Mouse (Mus musculus) MEL (cell line): ENCODE results near the gene Top2a. TPM values are rescaled to one million over a fixed set of nuclear protein-coding genes. Genes with fewer than 3 reads are reported as not detected.
A peak's percentile ranks its signal among the peaks of the same experiment; 100 is the strongest.

ENCODE experiments used
- DNase-seq: peaks from one replicate; pipeline ENCODE4 v3.0.0; 2011; ENCODE audit warnings: low read depth, low spot score
- H3K27ac ChIP-seq: 2 replicates; pipeline ENCODE4 v1.5.1; 2012; ENCODE audit warnings: low read depth, mild to moderate bottlenecking, control low read depth, low read length, moderate library complexity; ENCODE audit not compliant: control insufficient read depth
- H3K27me3 ChIP-seq, 2 experiments: fragments of 150-350 bp in 1 of 2; sonication (generic) in 1 of 2; 2 replicates each; pipeline ENCODE4 v1.6.1; 2012; ENCODE audit warnings: low read length in 2 of 2, mild to moderate bottlenecking in 2 of 2, improper control_type of control experiment in 1 of 2, moderate library complexity in 1 of 2; ENCODE audit not compliant: insufficient read depth in 2 of 2, control insufficient read depth in 1 of 2
- H3K36me3 ChIP-seq, 2 experiments: 2 replicates each; pipeline ENCODE4 v1.6.1; 2012 to 2014; ENCODE audit warnings: low read length in 2 of 2, improper control_type of control experiment in 1 of 2, inconsistent platforms in 1 of 2, mild to moderate bottlenecking in 1 of 2; ENCODE audit not compliant: insufficient read depth in 2 of 2, control insufficient read depth in 1 of 2
- H3K4me1 ChIP-seq, 2 experiments: fragments of 150-350 bp in 1 of 2; sonication (generic) in 1 of 2; 2 replicates each; pipeline ENCODE4 v1.6.1; 2012; ENCODE audit warnings: low read length in 2 of 2, improper control_type of control experiment in 1 of 2, mild to moderate bottlenecking in 1 of 2; ENCODE audit not compliant: insufficient read depth in 2 of 2, control insufficient read depth in 1 of 2
- H3K4me3 ChIP-seq, 2 experiments: fragments of 150-350 bp in 1 of 2; sonication (generic) in 1 of 2; 2 replicates each; pipeline ENCODE4 v1.5.1; 2012; ENCODE audit warnings: low read depth in 2 of 2, low read length in 2 of 2, mild to moderate bottlenecking in 2 of 2, moderate library complexity in 2 of 2, control low read depth in 1 of 2, improper control_type of control experiment in 1 of 2; ENCODE audit not compliant: control insufficient read depth in 1 of 2, insufficient read depth in 1 of 2
- H3K79me2 ChIP-seq: 2 replicates; pipeline ENCODE4 v1.6.1; 2012; ENCODE audit warnings: mild to moderate bottlenecking, low read length, moderate library complexity; ENCODE audit not compliant: control insufficient read depth, poor library complexity, insufficient read depth
- H3K9ac ChIP-seq: 2 replicates; pipeline ENCODE4 v1.6.1; 2012; ENCODE audit warnings: low read depth, mild to moderate bottlenecking, control low read depth, low read length, moderate library complexity; ENCODE audit not compliant: control insufficient read depth, poor library complexity, severe bottlenecking
- H3K9me3 ChIP-seq: fragments of 150-350 bp; sonication (generic); replicated peaks from 2 replicates; pipeline ENCODE4 v1.6.1; 2012; ENCODE audit warnings: mild to moderate bottlenecking, low read length, improper control_type of control experiment, moderate library complexity; ENCODE audit not compliant: insufficient read depth
- BHLHE40 ChIP-seq: IDR thresholded peaks from 2 replicates; pipeline ENCODE4 v1.6.1; 2012; ENCODE audit warnings: low read depth, mild to moderate bottlenecking, inconsistent platforms, low read length, improper control_type of control experiment, borderline replicate concordance
- CHD1 ChIP-seq: IDR thresholded peaks from 2 replicates; pipeline ENCODE4 v1.6.1; 2012; ENCODE audit warnings: low read depth, mild to moderate bottlenecking, inconsistent platforms, low read length, improper control_type of control experiment
- CHD2 ChIP-seq: IDR thresholded peaks from 2 replicates; pipeline ENCODE4 v1.6.1; 2011; ENCODE audit warnings: low read length, improper control_type of control experiment
- CTCF ChIP-seq, 3 experiments: IDR thresholded peaks in 2 of 3; conservative IDR thresholded peaks in 1 of 3; 2 replicates each; pipeline ENCODE4 v1.5.1; 2011 to 2012; ENCODE audit warnings: low read length in 3 of 3, low read depth in 2 of 3, mild to moderate bottlenecking in 2 of 3, improper control_type of control experiment in 1 of 3, inconsistent platforms in 1 of 3, mixed read lengths in 1 of 3, moderate library complexity in 1 of 3; ENCODE audit not compliant: control insufficient read depth in 1 of 3, insufficient read depth in 1 of 3, poor library complexity in 1 of 3, severe bottlenecking in 1 of 3
- E2F4 ChIP-seq: IDR thresholded peaks from 2 replicates; pipeline ENCODE4 v1.6.1; 2011; ENCODE audit warnings: low read depth, low read length, improper control_type of control experiment, borderline replicate concordance
- ELF1 ChIP-seq: IDR thresholded peaks from 2 replicates; pipeline ENCODE4 v1.6.1; 2014; ENCODE audit warnings: low read depth, mild to moderate bottlenecking, inconsistent platforms, low read length, improper control_type of control experiment, moderate library complexity
- ETS1 ChIP-seq: IDR thresholded peaks from 2 replicates; pipeline ENCODE4 v1.6.1; 2012; ENCODE audit warnings: low read depth, mild to moderate bottlenecking, inconsistent platforms, low read length, improper control_type of control experiment, moderate library complexity
- GABPA ChIP-seq: IDR thresholded peaks from 2 replicates; pipeline ENCODE4 v1.6.1; 2012; ENCODE audit warnings: low read depth, mild to moderate bottlenecking, inconsistent platforms, low read length, improper control_type of control experiment, moderate library complexity
- GATA1 ChIP-seq: IDR thresholded peaks from 2 replicates; pipeline ENCODE4 v1.6.1; 2011; ENCODE audit warnings: low read depth, low read length, improper control_type of control experiment
- HCFC1 ChIP-seq: IDR thresholded peaks from 2 replicates; pipeline ENCODE4 v1.6.1; 2012; ENCODE audit warnings: low read depth, mild to moderate bottlenecking, inconsistent platforms, low read length, improper control_type of control experiment, moderate library complexity
- JUND ChIP-seq: IDR thresholded peaks from 2 replicates; pipeline ENCODE4 v1.6.1; 2011; ENCODE audit warnings: low read depth, mild to moderate bottlenecking, improper control_type of control experiment, low read length
- KAT2A ChIP-seq: conservative IDR thresholded peaks from 2 replicates; pipeline ENCODE4 v1.6.1; 2012; ENCODE audit warnings: low read depth, low read length, improper control_type of control experiment, inconsistent platforms
- MAFK ChIP-seq: IDR thresholded peaks from 2 replicates; pipeline ENCODE4 v1.6.1; 2011; ENCODE audit warnings: low read depth, mild to moderate bottlenecking, low read length, improper control_type of control experiment, borderline replicate concordance
- MAX ChIP-seq: IDR thresholded peaks from 2 replicates; pipeline ENCODE4 v1.6.1; 2011; ENCODE audit warnings: low read length, improper control_type of control experiment
- MAZ ChIP-seq: IDR thresholded peaks from 2 replicates; pipeline ENCODE4 v1.6.1; 2012; ENCODE audit warnings: low read depth, mild to moderate bottlenecking, inconsistent platforms, low read length, improper control_type of control experiment
- MEF2A ChIP-seq: IDR thresholded peaks from 2 replicates; pipeline ENCODE4 v1.6.1; 2014; ENCODE audit warnings: low read depth, mild to moderate bottlenecking, inconsistent platforms, low read length, improper control_type of control experiment; ENCODE audit not compliant: poor library complexity, insufficient replicate concordance, severe bottlenecking; ENCODE audit errors: extremely low read depth
- MXI1 ChIP-seq: IDR thresholded peaks from 2 replicates; pipeline ENCODE4 v1.6.1; 2011; ENCODE audit warnings: mild to moderate bottlenecking, low read depth, low read length, improper control_type of control experiment
- MYC ChIP-seq: IDR thresholded peaks from 2 replicates; pipeline ENCODE4 v1.6.1; 2011; ENCODE audit warnings: low read depth, mild to moderate bottlenecking, low read length, improper control_type of control experiment, moderate library complexity
- NELFE ChIP-seq: IDR thresholded peaks from 2 replicates; pipeline ENCODE4 v1.6.1; 2011; ENCODE audit warnings: low read depth, low read length, improper control_type of control experiment
- NRF1 ChIP-seq: IDR thresholded peaks from 2 replicates; pipeline ENCODE4 v1.6.1; 2014; ENCODE audit warnings: low read depth, mild to moderate bottlenecking, inconsistent platforms, low read length, improper control_type of control experiment, moderate library complexity; ENCODE audit not compliant: poor library complexity, insufficient read depth, severe bottlenecking
- POLR2A ChIP-seq, 2 experiments: IDR thresholded peaks; 2 replicates each; pipeline ENCODE4 v1.6.1; 2011 to 2012; ENCODE audit warnings: low read length in 2 of 2, mild to moderate bottlenecking in 2 of 2, control low read depth in 1 of 2, improper control_type of control experiment in 1 of 2, low read depth in 1 of 2, moderate library complexity in 1 of 2; ENCODE audit not compliant: control insufficient read depth in 1 of 2, insufficient read depth in 1 of 2, poor library complexity in 1 of 2
- POLR2AphosphoS2 ChIP-seq: IDR thresholded peaks from 2 replicates; pipeline ENCODE4 v1.6.1; 2011; ENCODE audit warnings: low read length, improper control_type of control experiment
- POLR2AphosphoS5 ChIP-seq: IDR thresholded peaks from 2 replicates; pipeline ENCODE4 v1.6.1; 2012; ENCODE audit warnings: low read depth, borderline replicate concordance, mild to moderate bottlenecking, inconsistent platforms, low read length, moderate library complexity, mixed read lengths
- RAD21 ChIP-seq: IDR thresholded peaks from 2 replicates; pipeline ENCODE4 v1.6.1; 2011; ENCODE audit warnings: mild to moderate bottlenecking, low read depth, low read length, improper control_type of control experiment
- RCOR1 ChIP-seq: IDR thresholded peaks from 2 replicates; pipeline ENCODE4 v1.6.1; 2012; ENCODE audit warnings: low read depth, mild to moderate bottlenecking, inconsistent platforms, low read length, improper control_type of control experiment
- SIN3A ChIP-seq: IDR thresholded peaks from 2 replicates; pipeline ENCODE4 v1.6.1; 2012; ENCODE audit warnings: low read length, improper control_type of control experiment, inconsistent platforms
- SMC3 ChIP-seq: IDR thresholded peaks from 2 replicates; pipeline ENCODE4 v1.6.1; 2011; ENCODE audit warnings: low read depth, low read length, improper control_type of control experiment
- TBP ChIP-seq: IDR thresholded peaks from 2 replicates; pipeline ENCODE4 v1.8.0; 2011; ENCODE audit warnings: low read depth, low read length, improper control_type of control experiment
- TCF12 ChIP-seq: IDR thresholded peaks from 2 replicates; pipeline ENCODE4 v1.6.1; 2014; ENCODE audit warnings: low read depth, mild to moderate bottlenecking, inconsistent platforms, low read length, improper control_type of control experiment, moderate library complexity
- UBTF ChIP-seq: IDR thresholded peaks from 2 replicates; pipeline ENCODE4 v1.6.1; 2012; ENCODE audit warnings: low read depth, mild to moderate bottlenecking, inconsistent platforms, low read length, improper control_type of control experiment, moderate library complexity, borderline replicate concordance; ENCODE audit not compliant: insufficient read depth
- USF1 ChIP-seq: IDR thresholded peaks from 2 replicates; pipeline ENCODE4 v1.6.1; 2014; ENCODE audit warnings: low read depth, mild to moderate bottlenecking, inconsistent platforms, low read length, improper control_type of control experiment, moderate library complexity
- USF2 ChIP-seq, 2 experiments: IDR thresholded peaks; 2 replicates each; pipeline ENCODE4 v1.6.1; 2011 to 2012; ENCODE audit warnings: improper control_type of control experiment in 2 of 2, low read length in 2 of 2, borderline replicate concordance in 1 of 2, inconsistent platforms in 1 of 2, low read depth in 1 of 2, mild to moderate bottlenecking in 1 of 2; ENCODE audit not compliant: insufficient read depth in 1 of 2
- ZC3H11A ChIP-seq: IDR thresholded peaks from 2 replicates; pipeline ENCODE4 v1.6.1; 2012; ENCODE audit warnings: low read depth, mild to moderate bottlenecking, inconsistent platforms, low read length, improper control_type of control experiment
- ZKSCAN1 ChIP-seq: IDR thresholded peaks from 2 replicates; pipeline ENCODE4 v1.6.1; 2012; ENCODE audit warnings: low read depth, mild to moderate bottlenecking, inconsistent platforms, low read length, improper control_type of control experiment, moderate library complexity
- ZNF384 ChIP-seq: IDR thresholded peaks from 2 replicates; pipeline ENCODE4 v1.6.1; 2012; ENCODE audit warnings: low read depth, mild to moderate bottlenecking, inconsistent platforms, low read length, improper control_type of control experiment
- polyA plus RNA-seq, 2 experiments: library from polyadenylated mRNA; stranded (reverse) in 1 of 2; unstranded in 1 of 2; fragments of >175 nt in 1 of 2; fragments of >200 nt in 1 of 2; gene quantifications; 2 replicates each; pipeline versions ENCODE4 v1.2.1 to v1.2.4; 2012; ENCODE audit warnings: low replicate concordance in 2 of 2, low read depth in 1 of 2; ENCODE audit not compliant: insufficient read length in 2 of 2, insufficient read depth in 1 of 2, missing spikeins in 1 of 2
- total RNA-seq: library from RNA; depleted of rRNA; stranded (reverse); fragments of 300-350 nt; gene quantifications from 2 replicates; pipeline ENCODE4 v1.2.3, GENCODE M21; 2012

Gene Top2a
- total and polyA plus RNA-seq, 3 experiments: 395 to 643 (median 443) TPM

GRCm38 (mm10) chr11:98959437-98960312, 64.3 kb downstream of the Top2a start:
- peak; percentile 99 for DNase-seq
- peaks cover 0 to 23% of the 10 kb centered on the region in 2 experiments; a peak in 2 of 4 replicates for H3K36me3 ChIP-seq
- H3K9ac ChIP-seq: peak overlapping the region; percentile 79
- peak overlapping the region; percentile 67 to 84 for H3K4me3 ChIP-seq
- no peaks in the 10 kb centered on the region for H3K27me3 ChIP-seq
- H3K79me2 ChIP-seq: peaks cover 3% of the 10 kb centered on the region
- peak overlapping the region; percentile 91 for H3K27ac ChIP-seq
- H3K9me3 ChIP-seq: no peaks in the 10 kb centered on the region
- H3K4me1 ChIP-seq: peaks cover 6 to 37% of the 10 kb centered on the region in 2 experiments
- peak; percentile 44; the same call in 1 of the 2 replicates for TF ChIP-seq MAZ
- no peak for TF ChIP-seq GABPA
- no peak for TF ChIP-seq MEF2A
- no peak for TF ChIP-seq CHD1
- no peak for TF ChIP-seq RAD21
- TF ChIP-seq ZC3H11A: no peak
- peak; percentile 85 for TF ChIP-seq HCFC1
- TF ChIP-seq UBTF: no peak
- no peak; the same call in 1 of the 2 replicates for TF ChIP-seq KAT2A
- TF ChIP-seq POLR2AphosphoS2: 0 out of 2 replicates have a peak, but pooled peaks have one; percentile 63
- TF ChIP-seq USF1: no peak
- TF ChIP-seq NELFE: peak; percentile 83
- peak; percentile 89 for TF ChIP-seq ELF1
- TF ChIP-seq MXI1: peak; percentile 89
- TF ChIP-seq USF2 (IDR thresholded peaks at IDR 0.05; ENCODE audit: borderline replicate concordance in 1 of 2, insufficient read depth in 1 of 2, low read depth in 1 of 2, low read length in 2 of 2): no peak
- no peak for TF ChIP-seq CTCF (IDR thresholded peaks at IDR 0.05 in 2 of 3, conservative IDR thresholded peaks at IDR 0.05 in 1 of 3; ENCODE audit: control insufficient read depth in 1 of 3, insufficient read depth in 1 of 3, low read depth in 2 of 3, low read length in 3 of 3, poor library complexity in 1 of 3, severe bottlenecking in 1 of 3)
- peak; percentile 79; the same call in 1 of the 2 replicates for TF ChIP-seq MYC
- no peak for TF ChIP-seq CHD2
- TF ChIP-seq ZNF384: no peak
- TF ChIP-seq POLR2AphosphoS5: no peak
- peak; percentile 91 to 93 for TF ChIP-seq POLR2A (IDR thresholded peaks at IDR 0.05; ENCODE audit: control insufficient read depth in 1 of 2, insufficient read depth in 1 of 2, low read depth in 1 of 2, low read length in 2 of 2, poor library complexity in 1 of 2)
- TF ChIP-seq BHLHE40: no peak
- peak; percentile 97 for TF ChIP-seq TBP
- peak; percentile 81; the same call in 1 of the 2 replicates for TF ChIP-seq E2F4
- no peak for TF ChIP-seq MAFK
- no peak for TF ChIP-seq JUND
- TF ChIP-seq RCOR1: no peak; the same call in 1 of the 2 replicates
- TF ChIP-seq ZKSCAN1: no peak
- peak; percentile 25; the same call in 1 of the 2 replicates for TF ChIP-seq NRF1
- peak; percentile 88 for TF ChIP-seq ETS1
- TF ChIP-seq MAX: peak; percentile 71
- peak; percentile 92 for TF ChIP-seq GATA1
- peak; percentile 73 for TF ChIP-seq TCF12
- peak; percentile 96 for TF ChIP-seq SIN3A
- no peak for TF ChIP-seq SMC3
